Mouse (Mus musculus) liver, embryonic 14.5 days (tissue): Measurements from ENCODE around the gene Olfr1249. TPM values are rescaled to one million over a fixed set of nuclear protein-coding genes. Genes with fewer than 3 reads are reported as not detected.
"Not testable (repeated sequence)": the region's sequence is repeated elsewhere in the genome, so short reads cannot be mapped to it uniquely, and the experiment has no call there.

Source experiments
- ATAC-seq: fragments of 200-750 bp; cut with Nextera tagmentation; 2 replicates; pipeline ENCODE4 v1.8.0; 2017; ENCODE audit warnings: moderate number of reproducible peaks, mild to moderate bottlenecking, moderate library complexity; ENCODE audit not compliant: insufficient read depth
- DNase-seq, 3 experiments: peaks; one replicate each; pipeline ENCODE4 v3.0.0-alpha.2; 2012 to 2013; ENCODE audit warnings: low read depth in 3 of 3, low spot score in 3 of 3
- H3K27ac ChIP-seq: fragments of 300-500 bp; sonication (generic); 2 replicates; pipeline ENCODE4 v1.5.1; 2014; ENCODE audit warnings: moderate library complexity, mild to moderate bottlenecking, control low read depth, inconsistent platforms
- H3K27me3 ChIP-seq: fragments of 300-500 bp; sonication (generic); 2 replicates; pipeline ENCODE4 v1.6.1; 2014; ENCODE audit warnings: mild to moderate bottlenecking, low read length, moderate library complexity; ENCODE audit not compliant: control insufficient read depth, insufficient read depth
- H3K36me3 ChIP-seq: fragments of 300-500 bp; sonication (generic); replicated peaks from 2 replicates; pipeline ENCODE4 v1.6.1; 2014; ENCODE audit warnings: low read depth; ENCODE audit not compliant: control insufficient read depth, insufficient read depth
- H3K4me1 ChIP-seq, 2 experiments: fragments of 200-500 bp in 1 of 2; fragments of 300-500 bp in 1 of 2; sonication (generic) in 1 of 2; replicated peaks; 2 replicates each; pipeline ENCODE4 v1.6.1; 2012 to 2014; ENCODE audit warnings: antibody characterized with exemption in 1 of 2, inconsistent platforms in 1 of 2, low read length in 1 of 2; ENCODE audit not compliant: control insufficient read depth in 2 of 2, insufficient read depth in 2 of 2
- H3K4me2 ChIP-seq: fragments of 300-500 bp; sonication (generic); 2 replicates; pipeline ENCODE4 v1.6.1; 2014; ENCODE audit warnings: low read depth, mild to moderate bottlenecking, control low read depth, moderate library complexity
- H3K4me3 ChIP-seq, 2 experiments: fragments of 200-500 bp in 1 of 2; fragments of 300-500 bp in 1 of 2; sonication (generic) in 1 of 2; 2 replicates each; pipeline ENCODE4 v1.5.1; 2012 to 2014; ENCODE audit warnings: low read depth in 2 of 2, low read length in 2 of 2, mild to moderate bottlenecking in 2 of 2, control low read depth in 1 of 2, inconsistent platforms in 1 of 2, moderate library complexity in 1 of 2; ENCODE audit not compliant: insufficient read depth in 1 of 2
- H3K9ac ChIP-seq: fragments of 300-500 bp; sonication (generic); replicated peaks from 2 replicates; pipeline ENCODE4 v1.6.1; 2014; ENCODE audit warnings: mild to moderate bottlenecking, control low read depth, moderate library complexity
- H3K9me3 ChIP-seq: fragments of 300-500 bp; sonication (generic); 2 replicates; pipeline ENCODE4 v1.6.1; 2016; ENCODE audit warnings: low read length, mixed read lengths; ENCODE audit not compliant: control insufficient read depth
- CTCF ChIP-seq: IDR thresholded peaks from 2 replicates; pipeline ENCODE4 v1.5.1; 2016; ENCODE audit warnings: antibody characterized with exemption, low read depth, control low read depth
- EP300 ChIP-seq: IDR thresholded peaks from 2 replicates; pipeline ENCODE4 v1.6.1; 2016; ENCODE audit warnings: antibody characterized with exemption, low read depth
- WGBS: fragments of 180-500 bp; shearing (Covaris S2); extraction: QIAGEN DNeasy Blood & Tissue Kit; methylation state at CpG from one replicate; pipeline ENCODE4 v1.1.7; 2014; ENCODE audit not compliant: insufficient replicate concordance; 5-methylcytosine and 5-hydroxymethylcytosine counted together
- polyA plus RNA-seq, 2 experiments: library from polyadenylated mRNA; depleted of rRNA in 1 of 2; stranded (reverse) in 1 of 2; unstranded in 1 of 2; fragments of >200 nt; fragmentation: Nextera tagmentation in 1 of 2; extraction: Ambion mirVana in 1 of 2; gene quantifications; 2 replicates each; pipeline versions ENCODE4 v1.2.1 to v1.2.3; 2012 to 2014

The Olfr1249 gene
- not detected in 2 replicates for polyA plus RNA-seq (2012; rRNA removed)
- not detected in 2 replicates for polyA plus RNA-seq (2014; fragmentation: Nextera tagmentation; extraction: Ambion mirVana)

DNA sequence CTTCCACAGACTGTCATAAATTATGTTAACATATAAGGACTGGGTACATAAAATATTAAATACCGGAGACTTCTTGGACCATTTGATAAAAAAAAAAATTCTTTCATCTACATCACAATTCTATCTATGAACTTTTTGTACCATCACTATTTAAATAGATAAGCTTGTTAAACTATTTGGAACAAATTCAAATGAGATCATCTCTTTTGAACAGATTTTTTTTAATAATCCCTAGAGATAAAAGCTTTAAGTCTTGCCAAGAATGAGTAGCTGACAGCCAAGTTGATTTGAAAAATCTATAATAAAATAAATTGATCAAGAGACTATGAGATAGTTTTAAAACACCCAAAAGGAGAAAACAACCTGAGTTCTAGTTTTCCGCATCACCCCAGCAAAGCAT, at the start of gene Olfr1249:
TSS of gene Olfr1249 (minus strand) at position 101 of the 400 bp plus-strand sequence.
- H3K27me3 ChIP-seq = no peaks in the 10 kb centered on the region
- 68% methylated on average over 2 of the region's 2 CpGs for WGBS
- no peaks in the 10 kb centered on the region for H3K4me1 ChIP-seq
- DNase-seq (no peak), ATAC-seq (no peak)
- H3K9me3 ChIP-seq = no peaks in the 10 kb centered on the region
- no peak within 1 kb of the TSS for H3K4me3 ChIP-seq
- no peak within 1 kb of the TSS for H3K4me2 ChIP-seq
- no peak within 1 kb of the TSS for H3K9ac ChIP-seq
- H3K36me3 ChIP-seq = no peaks in the 10 kb centered on the region
- TF ChIP-seq EP300 = no peak
- TF ChIP-seq CTCF = no peak
- no peak within 1 kb of the TSS for H3K27ac ChIP-seq

DNA sequence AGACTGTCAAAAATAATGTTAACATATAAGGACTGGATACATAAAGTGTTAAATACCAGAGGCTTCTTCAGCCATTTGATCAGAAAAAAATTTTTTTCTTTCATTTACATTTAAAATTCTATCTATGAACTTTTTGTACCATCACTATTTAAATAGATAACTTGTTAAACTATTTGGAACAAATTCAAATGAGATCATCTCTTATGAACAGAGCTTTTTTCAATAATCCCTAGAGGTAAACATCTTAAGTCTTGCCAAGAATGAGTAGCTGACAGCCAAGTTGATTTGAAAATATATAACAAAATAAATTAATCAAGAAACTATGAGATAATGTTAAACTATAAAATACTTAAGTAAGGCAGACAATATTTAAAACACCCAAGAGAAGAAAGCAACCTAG, 37.1 kb upstream of the Olfr1249 start, which contains the start of gene Olfr1251:
TSS of gene Olfr1251 (minus strand) at position 101 of the 400 bp plus-strand sequence.
- Histone ChIP-seq H3K4me3 (no peak within 1 kb of the TSS), H3K36me3 (no peaks in the 10 kb centered on the region), H3K9me3 (no peaks in the 10 kb centered on the region), H3K9ac (no peak within 1 kb of the TSS), H3K27me3 (no peaks in the 10 kb centered on the region), H3K27ac (no peak within 1 kb of the TSS), H3K4me2 (no peak within 1 kb of the TSS), H3K4me1 (no peaks in the 10 kb centered on the region)
- no peak for DNase-seq
- TF ChIP-seq EP300 (no peak), CTCF (no peak)
- no peak for ATAC-seq

DNA sequence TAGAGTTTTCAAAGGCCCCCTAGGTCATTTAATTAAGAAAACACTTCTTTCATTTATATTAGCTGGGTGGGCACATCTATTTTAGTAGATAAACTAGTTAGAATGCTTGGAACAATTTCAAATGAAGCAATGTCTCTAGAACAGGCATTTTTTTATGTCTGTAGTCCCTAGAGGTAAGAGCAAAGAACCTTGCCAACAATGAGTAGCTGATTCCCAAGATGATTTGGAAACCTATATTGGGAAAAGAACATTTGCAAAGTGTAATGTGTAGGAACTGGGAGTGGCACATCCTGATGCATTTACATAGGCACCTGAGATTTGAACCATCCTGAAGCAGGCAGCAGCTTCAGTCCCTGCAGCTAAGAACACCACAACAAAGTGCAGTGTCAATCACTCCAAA, 26.6 kb upstream of the Olfr1249 start, which contains the start of gene Olfr1250:
TSS of gene Olfr1250 (minus strand) at position 101 of the 400 bp plus-strand sequence.
- Histone ChIP-seq H3K4me1 (no peaks in the 10 kb centered on the region), H3K27ac (no peak within 1 kb of the TSS), H3K9ac (no peak within 1 kb of the TSS), H3K27me3 (no peaks in the 10 kb centered on the region), H3K4me3 (no peak within 1 kb of the TSS), H3K9me3 (no peaks in the 10 kb centered on the region), H3K36me3 (no peaks in the 10 kb centered on the region), H3K4me2 (no peak within 1 kb of the TSS)
- ATAC-seq (no peak), DNase-seq (no peak)
- no peak for TF ChIP-seq CTCF
- TF ChIP-seq EP300 = no peak

DNA sequence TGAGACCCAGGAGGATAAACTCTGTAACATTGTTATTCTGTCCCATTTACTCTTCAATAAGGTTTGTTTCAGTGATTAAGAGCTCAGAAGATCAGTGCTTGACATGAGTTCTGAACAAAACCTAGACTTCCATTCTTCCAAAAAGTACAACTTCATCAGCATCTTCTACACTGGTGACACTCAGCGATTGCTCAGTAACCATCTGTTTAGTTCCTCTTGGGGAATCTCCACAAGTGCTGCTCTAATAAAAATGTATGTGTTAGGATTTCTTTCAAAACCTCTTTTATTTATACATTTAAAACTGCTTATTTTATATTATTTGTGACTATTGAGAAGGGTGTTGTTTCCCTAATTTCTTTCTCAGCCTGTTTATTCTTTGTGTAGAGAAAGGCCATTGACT, 16.6 kb downstream of the Olfr1249 start, which contains the start of gene Olfr1248:
TSS of gene Olfr1248 (minus strand) at position 101 of the 400 bp plus-strand sequence.
- not testable (repeated sequence) for H3K27me3 ChIP-seq, H3K4me2 ChIP-seq, H3K9ac ChIP-seq, ATAC-seq, H3K9me3 ChIP-seq, H3K36me3 ChIP-seq, H3K4me3 ChIP-seq, H3K27ac ChIP-seq, DNase-seq, H3K4me1 ChIP-seq
- 68% methylated on average over 1 of the region's 1 CpGs for WGBS

DNA sequence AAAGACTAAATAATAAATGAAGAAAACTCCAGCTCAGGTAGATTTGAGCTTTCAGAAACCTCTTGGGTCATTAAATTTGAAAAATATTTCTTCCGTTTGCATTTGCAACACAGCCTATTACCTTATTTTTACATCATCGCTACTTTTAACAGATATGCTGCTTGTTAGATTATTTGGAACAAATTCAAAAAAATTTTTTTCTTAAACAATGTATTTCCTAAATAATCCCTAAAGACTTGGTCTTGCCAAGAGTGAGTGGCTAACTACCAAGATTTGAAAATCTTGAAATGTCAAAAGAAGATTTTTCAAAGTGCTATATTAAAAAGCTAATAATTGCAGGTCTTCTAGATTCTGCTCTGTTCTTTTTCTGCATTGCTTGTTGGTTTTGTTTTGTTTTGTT, 20.8 kb downstream of the Olfr1249 start, which contains the start of gene Olfr1247:
TSS of gene Olfr1247 (minus strand) at position 101 of the 400 bp plus-strand sequence.
- Histone ChIP-seq H3K4me2 (no peak within 1 kb of the TSS), H3K9ac (no peak within 1 kb of the TSS), H3K9me3 (no peaks in the 10 kb centered on the region), H3K27me3 (no peaks in the 10 kb centered on the region), H3K27ac (no peak within 1 kb of the TSS), H3K4me3 (no peak within 1 kb of the TSS), H3K36me3 (no peaks in the 10 kb centered on the region), H3K4me1 (no peaks in the 10 kb centered on the region)
- ATAC-seq = no peak
- TF ChIP-seq CTCF (no peak), EP300 (no peak)
- WGBS = 76% methylated on average over 2 of the region's 2 CpGs
- DNase-seq = no peak
